Comparison of ENCODE assay signal across 9 mouse cellular contexts in genomic region chr7:45700301-45701015, GRCm38 (mm10). TPM values are rescaled to one million over a fixed set of nuclear protein-coding genes. Genes with fewer than 3 reads are reported as not detected.
A peak's percentile ranks its signal among the peaks of the same experiment; 100 is the strongest.
DNase-seq lines count a peak whose midpoint lies in the region; ATAC-seq and TF ChIP-seq lines count a peak whose summit lies in the region.
"Had no signal": no experiment of that assay in that cellular context is flagged by ENCODE, and none has a peak within 500 bp of the region (broad histone marks: within the 10 kb centered on the region; RNA-seq: fewer than 3 reads in every experiment).

No protein-coding gene starts in this region.

- H3K4me1 ChIP-seq in ES-E14 (ENCODE audit: control insufficient read depth in 2 of 2, insufficient read depth in 2 of 2, low read length in 2 of 2, poor library complexity in 1 of 2) = peaks cover 0 to 9% of the 10 kb centered on the region in 2 experiments; a peak in 2 of 4 replicates
- H3K4me1 ChIP-seq in cerebellum, adult 2 months (ENCODE audit: control insufficient read depth, insufficient read depth, low read length) = peaks cover 10% of the 10 kb centered on the region
- H3K4me1 ChIP-seq in hindbrain, embryonic 12.5 days = peaks cover 46% of the 10 kb centered on the region

- H3K36me3 ChIP-seq in ES-E14 (ENCODE audit: control insufficient read depth, insufficient read depth, low read length, poor library complexity, severe bottlenecking) = no peaks in the 10 kb centered on the region
- no peaks in the 10 kb centered on the region for H3K36me3 ChIP-seq in hindbrain, embryonic 12.5 days

- peak overlapping the region; percentile 53 to 59 for H3K4me3 ChIP-seq in ES-E14 (ENCODE audit: insufficient read depth in 1 of 2, low read depth in 1 of 2, low read length in 2 of 2, poor library complexity in 1 of 2, severe bottlenecking in 1 of 2)
- H3K4me3 ChIP-seq in cerebellum, adult 2 months (replicated peaks; ENCODE audit: insufficient read depth, low read depth, low read length) = peak overlapping the region; percentile 67
- peak overlapping the region; percentile 45 for H3K4me3 ChIP-seq in hindbrain, embryonic 12.5 days

- in situ Hi-C loops in ES-E14 (cut with MboI; ENCODE audit: low sequenced_read_pairs in 2 of 2, unreplicated experiment in 2 of 2) = no loop called here

- WGBS in cerebellum, adult 2 months = 2% methylated on average over 20 of the region's 20 CpGs
- under 1% methylated on average over 20 of the region's 20 CpGs for WGBS in hindbrain, embryonic 12.5 days

- peak overlapping the region; percentile 29; the same call in 1 of the 2 replicates for H3K9ac ChIP-seq in ES-E14 (ENCODE audit: insufficient read depth, low read depth, low read length, poor library complexity, severe bottlenecking)
- peak overlapping the region; percentile 67 for H3K9ac ChIP-seq in hindbrain, embryonic 12.5 days

- peak; percentile 36; the same call in 1 of the 2 replicates for TF ChIP-seq POLR2A in cerebellum, adult 2 months (IDR thresholded peaks at IDR 0.05; ENCODE audit: borderline replicate concordance, insufficient read depth, low read length)

- H3K9me3 ChIP-seq in ES-E14 (ENCODE audit: control insufficient read depth, insufficient read depth, low read depth, low read length) = no peaks in the 10 kb centered on the region
- no peaks in the 10 kb centered on the region for H3K9me3 ChIP-seq in hindbrain, embryonic 12.5 days (replicated peaks)

- ATAC-seq in hindbrain, embryonic 12.5 days (ENCODE audit: low FRiP score) = peak; percentile 9

- no peaks in the 10 kb centered on the region for H3K27me3 ChIP-seq in cerebellum, adult 2 months (ENCODE audit: control insufficient read depth, insufficient read depth, low read length)
- H3K27me3 ChIP-seq in hindbrain, embryonic 12.5 days = peaks cover 28% of the 10 kb centered on the region

- H3K27ac ChIP-seq in ES-E14 (ENCODE audit: insufficient read depth, low read depth, low read length, poor library complexity, severe bottlenecking) = no peak overlapping the region
- peak overlapping the region; percentile 83 for H3K27ac ChIP-seq in cerebellum, adult 2 months (ENCODE audit: insufficient read depth, low read length)
- H3K27ac ChIP-seq in hindbrain, embryonic 12.5 days = peak overlapping the region; percentile 68; the same call in 1 of the 2 replicates

- no peak for TF ChIP-seq CTCF in cerebellum, adult 2 months (IDR thresholded peaks at IDR 0.05; ENCODE audit: borderline replicate concordance, insufficient read depth, low read depth, low read length)

- H3K4me2 ChIP-seq in hindbrain, embryonic 12.5 days (replicated peaks) = peak overlapping the region; percentile 68

- no peak for DNase-seq in ES-E14 (ENCODE audit: low read depth, low spot score)
- peak; percentile 83 to 87 for DNase-seq in cerebellum, adult 2 months
- DNase-seq in frontal cortex, postnatal 10 days (ENCODE audit: low spot score in 2 of 2) = peak; percentile 78 to 84
- peak; percentile 60 to 75 for DNase-seq in layer of hippocampus, postnatal 25 days (ENCODE audit: extremely low spot score in 1 of 2, low spot score in 1 of 2)
- peak; percentile 88 for DNase-seq in lung, postnatal 10 days
- DNase-seq in right cerebral cortex, adult 18-20 months = peak; percentile 89
- DNase-seq in c-Kit-positive CD71-positive TER-119-positive erythroid progenitor cells, embryonic 14.5 days (ENCODE audit: low spot score) = no peak

TF ChIP-seq in ES-E14, 5 proteins besides CTCF, POLR2A, EP300 and RAD21:
- no peak for TF ChIP-seq ZNF384 (IDR thresholded peaks at IDR 0.05; ENCODE audit: low read depth, low read length)
- TF ChIP-seq ZC3H11A (IDR thresholded peaks at IDR 0.05; ENCODE audit: borderline replicate concordance, low read depth, low read length) = no peak
- TF ChIP-seq CHD2 (IDR thresholded peaks at IDR 0.05; ENCODE audit: low read depth, low read length) = no peak
- peak; percentile 99 for TF ChIP-seq HCFC1 (IDR thresholded peaks at IDR 0.05; ENCODE audit: borderline replicate concordance, insufficient read depth, low read length)
TF ChIP-seq in ES-E14: peak in this region for 1.

RNA-seq across cellular contexts. Expression of gene Car11, which starts 0.8 kb away (rescaled TPM):
- total RNA-seq in ES-E14 (2012; rRNA removed) = 4.4 and 7.9 TPM in 2 replicates
- 164 and 166 TPM in 2 replicates for polyA plus RNA-seq in cerebellum, adult 2 months (2012; rRNA removed)
- 21.2 and 25.5 TPM in 2 replicates for polyA plus RNA-seq in hindbrain, embryonic 12.5 days (2016; fragmentation: Nextera tagmentation; extraction: Ambion mirVana)
- 100 to 1,000 TPM; 164 to 190 TPM for total RNA-seq in layer of hippocampus, postnatal 25 days (2021)

RNA-seq across cellular contexts. Expression of gene Dbp, which starts 4.4 kb away (rescaled TPM):
- total RNA-seq in ES-E14 (2012; rRNA removed) = 10.0 and 10.6 TPM in 2 replicates
- polyA plus RNA-seq in cerebellum, adult 2 months (2012; rRNA removed) = 222 and 239 TPM in 2 replicates
- polyA plus RNA-seq in hindbrain, embryonic 12.5 days (2016; fragmentation: Nextera tagmentation; extraction: Ambion mirVana) = 4.2 and 5.3 TPM in 2 replicates
- total RNA-seq in layer of hippocampus, postnatal 25 days (2021) = 10 to 100 TPM; 65.3 to 80.4 TPM

RNA-seq across cellular contexts. Expression of gene Sec1, which starts 6.3 kb away (rescaled TPM):
- 4.5 and 7.6 TPM in 2 replicates for total RNA-seq in ES-E14 (2012; rRNA removed)
- polyA plus RNA-seq in cerebellum, adult 2 months (2012; rRNA removed) = 0.29 and 0.64 TPM in 2 replicates
- 1.1 and 2.2 TPM in 2 replicates for polyA plus RNA-seq in hindbrain, embryonic 12.5 days (2016; fragmentation: Nextera tagmentation; extraction: Ambion mirVana)
- under 1 TPM; 0.80 to 0.86 TPM for total RNA-seq in layer of hippocampus, postnatal 25 days (2021)
- total RNA-seq: hematopoietic stem cell, adult 5-6 weeks had no signal

RNA-seq across cellular contexts. Expression of gene Rpl18, which starts 14.8 kb away (rescaled TPM):
- total RNA-seq in ES-E14 (2012; rRNA removed) = 3,487 and 5,312 TPM in 2 replicates
- 350 and 359 TPM in 2 replicates for polyA plus RNA-seq in cerebellum, adult 2 months (2012; rRNA removed)
- polyA plus RNA-seq in hindbrain, embryonic 12.5 days (2016; fragmentation: Nextera tagmentation; extraction: Ambion mirVana) = 607 and 682 TPM in 2 replicates
- 100 to 1,000 TPM; 342 to 393 TPM for total RNA-seq in layer of hippocampus, postnatal 25 days (2021)

RNA-seq across cellular contexts. Expression of gene Ntn5, which starts 16.6 kb away (rescaled TPM):
- total RNA-seq in ES-E14 (2012; rRNA removed) = 0.54 and 0.74 TPM in 2 replicates
- polyA plus RNA-seq in cerebellum, adult 2 months (2012; rRNA removed) = 0.10 and 0.16 TPM in 2 replicates
- 0.68 and 1.2 TPM in 2 replicates for polyA plus RNA-seq in hindbrain, embryonic 12.5 days (2016; fragmentation: Nextera tagmentation; extraction: Ambion mirVana)
- total RNA-seq in layer of hippocampus, postnatal 25 days (2021) = 1 to 10 TPM; 3.4 to 4.5 TPM
- total RNA-seq: hematopoietic stem cell, adult 5-6 weeks had no signal

Comparison
In these comparisons a context has a peak if more than half of its experiments do, and no peak if none do; other contexts are left out.
1. DNase-seq: peak in cerebellum, adult 2 months (2 of 2), frontal cortex, postnatal 10 days (2 of 2), layer of hippocampus, postnatal 25 days (2 of 2), lung, postnatal 10 days (single experiment) and right cerebral cortex, adult 18-20 months (single experiment); none in ES-E14 (single experiment) and c-Kit-positive CD71-positive TER-119-positive erythroid progenitor cells, embryonic 14.5 days (single experiment).
2. RNA of gene Car11, which starts 0.8 kb away (total RNA-seq): 164 to 190 TPM in layer of hippocampus, postnatal 25 days; 4.4 to 7.9 TPM in ES-E14; every median in the first group is over 10 times any median in the second.
3. Peak in every context shown above with its lines, with median percentiles within 50 percentile points of each other: H3K4me3 ChIP-seq.